Mouse (Mus musculus): ENCODE data around the gene Chic2. TPM values are rescaled to one million over a fixed set of nuclear protein-coding genes. Genes with fewer than 3 reads are reported as not detected.

Gene Chic2
- 11.4 and 12.9 TPM in 2 replicates for polyA plus RNA-seq (2012; rRNA removed)

DNA sequence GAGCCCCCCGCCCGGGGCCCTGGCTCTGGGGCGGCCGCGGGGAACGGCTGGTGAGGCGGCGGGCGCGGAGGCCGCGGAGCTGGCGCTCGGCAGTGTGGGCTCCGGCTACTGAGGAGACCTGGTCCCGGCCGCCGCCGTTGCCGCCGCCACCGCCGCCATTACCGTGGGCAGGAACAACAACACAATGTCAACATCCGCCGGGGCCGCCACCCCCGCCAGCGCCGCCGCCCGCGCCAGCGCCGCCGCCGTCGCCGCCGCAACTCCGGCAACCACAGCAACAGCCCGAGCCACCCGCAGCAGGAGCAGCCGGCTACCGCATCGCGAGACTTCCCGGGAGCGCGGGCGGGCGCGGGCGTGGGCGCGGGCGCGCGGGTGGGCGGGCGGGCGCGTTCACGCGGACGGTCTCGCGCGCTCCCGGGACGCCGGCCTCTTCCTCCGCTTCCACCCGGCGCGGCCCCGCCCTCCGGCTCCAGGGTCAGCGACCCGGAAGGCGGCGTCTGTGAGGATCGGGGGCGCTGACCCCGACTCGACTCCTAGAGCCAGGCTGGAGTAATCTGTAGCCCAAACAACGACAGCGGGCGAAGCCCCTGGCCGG, at the start of gene Chic2:
TSS of gene Chic2 (minus strand) at position 465 of the 595 bp plus-strand sequence.

DNA sequence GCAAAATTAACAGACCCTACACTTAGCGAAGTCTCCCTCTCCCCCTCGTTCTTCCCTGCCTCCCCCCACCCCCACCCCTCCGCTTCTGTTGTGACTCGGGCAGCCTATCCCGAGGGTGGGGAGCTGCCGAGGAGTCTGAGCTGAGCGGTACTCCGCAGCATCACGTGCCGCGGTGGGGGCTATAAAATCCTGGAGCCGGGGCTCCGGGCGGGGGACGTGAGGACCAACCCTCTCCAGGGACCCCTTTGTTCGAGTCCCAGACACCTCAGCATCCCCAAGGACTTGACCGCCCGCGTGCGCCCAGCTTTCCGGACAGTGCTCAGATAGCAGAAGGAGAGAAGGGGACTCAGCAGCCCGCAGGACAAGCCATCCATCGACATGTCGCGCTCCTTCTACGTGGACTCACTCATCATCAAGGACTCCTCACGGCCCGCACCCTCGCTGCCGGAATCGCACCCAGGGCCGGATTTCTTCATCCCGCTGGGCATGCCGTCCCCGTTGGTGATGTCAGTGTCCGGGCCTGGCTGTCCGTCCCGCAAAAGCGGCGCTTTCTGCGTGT, 30.9 kb upstream of the Chic2 start, which contains the start of gene Gsx2:
TSS of gene Gsx2 (plus strand) at position 219 of the 559 bp plus-strand sequence.

Other genes with a start within 250 kb of the Chic2 start
- gene Gsx2, start 30.8 kb upstream of the Chic2 start, polyA plus RNA-seq (2012; rRNA removed): not detected in 2 replicates
- gene Pdgfra, start 107.5 kb upstream of the Chic2 start, polyA plus RNA-seq (2012; rRNA removed): 1.4 and 1.7 TPM in 2 replicates

All from liver, embryonic 14 days (tissue).